Mouse (Mus musculus) A20 (cell line): ENCODE data around the gene Camk2d.

Source experiments
- DNase-seq: peaks from one replicate; pipeline ENCODE4 v3.0.0-alpha.2; 2011; ENCODE audit warnings: low read depth, low spot score

The Camk2d gene

GRCm38 (mm10) chr3:126596086-126596485 is at the start of gene Camk2d:
Gene Camk2d (plus strand): TSS chr3:126596302.
- no peak for DNase-seq

GRCm38 (mm10) chr3:126547941-126548340 is 48.2 kb upstream of the Camk2d start:
- DNase-seq = no peak

GRCm38 (mm10) chr3:126563646-126564045 is 32.5 kb upstream of the Camk2d start:
- no peak for DNase-seq

GRCm38 (mm10) chr3:126570628-126571027 is 25.5 kb upstream of the Camk2d start:
- DNase-seq = no peak

- DNase-seq = no peak
Observed at GRCm38 (mm10) chr3:126572915-126573314, 23.2 kb upstream of the Camk2d start.

- DNase-seq = peak; percentile 24
Observed at GRCm38 (mm10) chr3:126575927-126576326, 20.2 kb upstream of the Camk2d start.

- no peak for DNase-seq
Observed at GRCm38 (mm10) chr3:126586134-126586533, 10.0 kb upstream of the Camk2d start.

- DNase-seq = no peak
Observed at GRCm38 (mm10) chr3:126587477-126587876, 8.6 kb upstream of the Camk2d start.

GRCm38 (mm10) chr3:126589556-126589955 is 6.5 kb upstream of the Camk2d start:
- no peak for DNase-seq

GRCm38 (mm10) chr3:126595456-126595855 is 646 bp upstream of the Camk2d start:
- DNase-seq = no peak

- DNase-seq = no peak
Observed at GRCm38 (mm10) chr3:126596491-126597160, 524 bp downstream of the Camk2d start.

- no peak for DNase-seq
Observed at GRCm38 (mm10) chr3:126597161-126597595, 1.1 kb downstream of the Camk2d start.

- no peak for DNase-seq
Observed at GRCm38 (mm10) chr3:126597596-126598328, 1.7 kb downstream of the Camk2d start.

GRCm38 (mm10) chr3:126598329-126598676 is 2.2 kb downstream of the Camk2d start:
- DNase-seq = no peak

- DNase-seq = no peak
Observed at GRCm38 (mm10) chr3:126598881-126599280, 2.8 kb downstream of the Camk2d start.

- no peak for DNase-seq
Observed at GRCm38 (mm10) chr3:126599335-126599734, 3.2 kb downstream of the Camk2d start.

- no peak for DNase-seq
Observed at GRCm38 (mm10) chr3:126599936-126600335, 3.8 kb downstream of the Camk2d start.

- no peak for DNase-seq
Observed at GRCm38 (mm10) chr3:126602772-126603171, 6.7 kb downstream of the Camk2d start.

- no peak for DNase-seq
Observed at GRCm38 (mm10) chr3:126604656-126605434, 8.7 kb downstream of the Camk2d start.

- DNase-seq = no peak
Observed at GRCm38 (mm10) chr3:126609310-126609709, 13.2 kb downstream of the Camk2d start.

- DNase-seq = no peak
Observed at GRCm38 (mm10) chr3:126609795-126610451, 13.8 kb downstream of the Camk2d start.

GRCm38 (mm10) chr3:126611624-126612023 is 15.5 kb downstream of the Camk2d start:
- DNase-seq = no peak
